Mouse (Mus musculus): Measurements from ENCODE around the gene AL732309.1. TPM values are rescaled to one million over a fixed set of nuclear protein-coding genes. Genes with fewer than 3 reads are reported as not detected.

Gene AL732309.1
- polyA plus RNA-seq, 1 experiment from 2014 or later, result 4.2 TPM

- no peaks in the 10 kb centered on the region; the same call in none of the 2 replicates for H3K4me1 ChIP-seq (ENCODE audit: control insufficient read depth, insufficient read depth, low read length)
- no peak overlapping the region for H3K27ac ChIP-seq (replicated peaks; ENCODE audit: low read depth, low read length)
- no peak overlapping the region for H3K9ac ChIP-seq (replicated peaks; ENCODE audit: low read length)
- ATAC-seq (replicated peaks; ENCODE audit: insufficient number of reproducible peaks, low FRiP score, low TSS enrichment, low read depth), result no peak
- peaks cover 4% of the 10 kb centered on the region for H3K36me3 ChIP-seq (replicated peaks; ENCODE audit: control insufficient read depth, insufficient read depth, low read depth, low read length)
- H3K27me3 ChIP-seq (ENCODE audit: control insufficient read depth, insufficient read depth, low read length), result peaks cover 18% of the 10 kb centered on the region
- H3K4me3 ChIP-seq (ENCODE audit: low read depth, low read length), result no peak overlapping the region
- H3K4me2 ChIP-seq (ENCODE audit: low read depth, low read length), result no peak overlapping the region
- no peaks in the 10 kb centered on the region for H3K9me3 ChIP-seq (replicated peaks; ENCODE audit: control insufficient read depth, low read length)
- 20% methylated on average over 2 of the region's 2 CpGs for WGBS
- no peak for DNase-seq (ENCODE audit: low spot score)
These were observed 49.5 kb downstream of the AL732309.1 start for GRCm38 (mm10) chr2:25197191-25197590.

- no peak for ATAC-seq (replicated peaks; ENCODE audit: insufficient number of reproducible peaks, low FRiP score, low TSS enrichment, low read depth)
- WGBS, result 12% methylated on average over 8 of the region's 8 CpGs
- 0 out of 2 replicates have a peak within 1 kb of the TSS, but pooled peaks have one; percentile 6 for H3K4me3 ChIP-seq (ENCODE audit: low read depth, low read length)
- H3K4me2 ChIP-seq (ENCODE audit: low read depth, low read length), result peak within 1 kb of the TSS; percentile 25
- peaks cover 18% of the 10 kb centered on the region for H3K27me3 ChIP-seq (ENCODE audit: control insufficient read depth, insufficient read depth, low read length)
- H3K27ac ChIP-seq (replicated peaks; ENCODE audit: low read depth, low read length), result no peak within 1 kb of the TSS
- peak; percentile 29 for DNase-seq (ENCODE audit: low spot score)
- peaks cover 4% of the 10 kb centered on the region for H3K36me3 ChIP-seq (replicated peaks; ENCODE audit: control insufficient read depth, insufficient read depth, low read depth, low read length)
- H3K4me1 ChIP-seq (ENCODE audit: control insufficient read depth, insufficient read depth, low read length), result no peaks in the 10 kb centered on the region; the same call in none of the 2 replicates
- no peaks in the 10 kb centered on the region for H3K9me3 ChIP-seq (replicated peaks; ENCODE audit: control insufficient read depth, low read length)
- H3K9ac ChIP-seq (replicated peaks; ENCODE audit: low read length), result no peak within 1 kb of the TSS; the same call in 1 of the 2 replicates
These were observed 50.3 kb downstream of the AL732309.1 start, which contains the start of gene Tor4a for GRCm38 (mm10) chr2:25196172-25196954. Tor4a (minus strand) TSS chr2:25196886.

- 0 out of 2 replicates have a peak overlapping the region, but pooled peaks have one; percentile 6 for H3K4me3 ChIP-seq (ENCODE audit: low read depth, low read length)
- DNase-seq (ENCODE audit: low spot score) (no peak), ATAC-seq (replicated peaks; ENCODE audit: insufficient number of reproducible peaks, low FRiP score, low TSS enrichment, low read depth) (no peak)
- H3K27me3 ChIP-seq (ENCODE audit: control insufficient read depth, insufficient read depth, low read length), result peaks cover 18% of the 10 kb centered on the region
- WGBS, result 18% methylated on average over 55 of the region's 55 CpGs
- no peak overlapping the region; the same call in 1 of the 2 replicates for H3K9ac ChIP-seq (replicated peaks; ENCODE audit: low read length)
- no peaks in the 10 kb centered on the region; the same call in none of the 2 replicates for H3K4me1 ChIP-seq (ENCODE audit: control insufficient read depth, insufficient read depth, low read length)
- no peaks in the 10 kb centered on the region for H3K9me3 ChIP-seq (replicated peaks; ENCODE audit: control insufficient read depth, low read length)
- peaks cover 4% of the 10 kb centered on the region; the same call in 1 of the 2 replicates for H3K36me3 ChIP-seq (replicated peaks; ENCODE audit: control insufficient read depth, insufficient read depth, low read depth, low read length)
- peak overlapping the region; percentile 25 for H3K4me2 ChIP-seq (ENCODE audit: low read depth, low read length)
- no peak overlapping the region for H3K27ac ChIP-seq (replicated peaks; ENCODE audit: low read depth, low read length)
These were observed 51.2 kb downstream of the AL732309.1 start for GRCm38 (mm10) chr2:25195211-25196156.

Other genes with a start within 250 kb of the AL732309.1 start
- 29.5 and 36.2 TPM in 2 replicates for gene Nsmf, start 192.5 kb downstream of the AL732309.1 start, polyA plus RNA-seq (2014; fragmentation: Nextera tagmentation; extraction: Ambion mirVana)
- not detected in 2 replicates for gene Entpd8, start 166.6 kb downstream of the AL732309.1 start, polyA plus RNA-seq (2014; fragmentation: Nextera tagmentation; extraction: Ambion mirVana)
- 0.13 TPM in 1 of 2 replicates, not detected in the other for gene Noxa1, start 151.7 kb downstream of the AL732309.1 start, polyA plus RNA-seq (2014; fragmentation: Nextera tagmentation; extraction: Ambion mirVana)
- 16.8 and 17.0 TPM in 2 replicates for gene Nrarp, start 66.1 kb downstream of the AL732309.1 start, polyA plus RNA-seq (2014; fragmentation: Nextera tagmentation; extraction: Ambion mirVana)
- 1.9 and 2.6 TPM in 2 replicates for gene Tor4a, start 50.0 kb downstream of the AL732309.1 start, polyA plus RNA-seq (2014; fragmentation: Nextera tagmentation; extraction: Ambion mirVana)
- gene Nelfb, start 35.4 kb downstream of the AL732309.1 start, polyA plus RNA-seq (2014; fragmentation: Nextera tagmentation; extraction: Ambion mirVana), result 90.5 and 92.2 TPM in 2 replicates
- gene Stpg3, start 32.2 kb downstream of the AL732309.1 start, polyA plus RNA-seq (2014; fragmentation: Nextera tagmentation; extraction: Ambion mirVana), result not detected in 2 replicates
- 1.4 TPM in 1 of 2 replicates, not detected in the other for gene Fam166a, start 28.1 kb downstream of the AL732309.1 start, polyA plus RNA-seq (2014; fragmentation: Nextera tagmentation; extraction: Ambion mirVana)
- gene Tubb4b, start 22.2 kb downstream of the AL732309.1 start, polyA plus RNA-seq (2014; fragmentation: Nextera tagmentation; extraction: Ambion mirVana), result 456 and 490 TPM in 2 replicates
- gene Slc34a3, start 12.5 kb downstream of the AL732309.1 start, polyA plus RNA-seq (2014; fragmentation: Nextera tagmentation; extraction: Ambion mirVana), result not detected in 2 replicates
- gene Rnf224, start 10.1 kb downstream of the AL732309.1 start, polyA plus RNA-seq (2014; fragmentation: Nextera tagmentation; extraction: Ambion mirVana), result not detected in 2 replicates
- 7.4 and 10.4 TPM in 2 replicates for gene Rnf208, start 4.6 kb downstream of the AL732309.1 start, polyA plus RNA-seq (2014; fragmentation: Nextera tagmentation; extraction: Ambion mirVana)
- 0.50 TPM in 1 of 2 replicates, not detected in the other for gene Cysrt1, start 4.4 kb downstream of the AL732309.1 start, polyA plus RNA-seq (2014; fragmentation: Nextera tagmentation; extraction: Ambion mirVana)
- 12.8 and 13.3 TPM in 2 replicates for gene Tmem203, start 8.6 kb upstream of the AL732309.1 start, polyA plus RNA-seq (2014; fragmentation: Nextera tagmentation; extraction: Ambion mirVana)
- 4.3 and 4.9 TPM in 2 replicates for gene Tprn, start 15.8 kb upstream of the AL732309.1 start, polyA plus RNA-seq (2014; fragmentation: Nextera tagmentation; extraction: Ambion mirVana)
- 253 and 254 TPM in 2 replicates for gene Ssna1, start 25.6 kb upstream of the AL732309.1 start, polyA plus RNA-seq (2014; fragmentation: Nextera tagmentation; extraction: Ambion mirVana)
- gene Anapc2, start 25.6 kb upstream of the AL732309.1 start, polyA plus RNA-seq (2014; fragmentation: Nextera tagmentation; extraction: Ambion mirVana), result 111 and 113 TPM in 2 replicates
- gene Tmem210, start 41.3 kb upstream of the AL732309.1 start, polyA plus RNA-seq (2014; fragmentation: Nextera tagmentation; extraction: Ambion mirVana), result not detected in 2 replicates
- gene Lrrc26, start 43.1 kb upstream of the AL732309.1 start, polyA plus RNA-seq (2014; fragmentation: Nextera tagmentation; extraction: Ambion mirVana), result not detected in 2 replicates
- 1.6 TPM in 2 replicates for gene Grin1, start 72.3 kb upstream of the AL732309.1 start, polyA plus RNA-seq (2014; fragmentation: Nextera tagmentation; extraction: Ambion mirVana)
- 87.2 and 92.7 TPM in 2 replicates for gene Man1b1, start 85.5 kb upstream of the AL732309.1 start, polyA plus RNA-seq (2014; fragmentation: Nextera tagmentation; extraction: Ambion mirVana)
- 18.2 and 19.1 TPM in 2 replicates for gene Dpp7, start 109.5 kb upstream of the AL732309.1 start, polyA plus RNA-seq (2014; fragmentation: Nextera tagmentation; extraction: Ambion mirVana)
- 5.2 and 8.9 TPM in 2 replicates for gene Uap1l1, start 118.8 kb upstream of the AL732309.1 start, polyA plus RNA-seq (2014; fragmentation: Nextera tagmentation; extraction: Ambion mirVana)
- 39.1 and 43.2 TPM in 2 replicates for gene Sapcd2, start 125.5 kb upstream of the AL732309.1 start, polyA plus RNA-seq (2014; fragmentation: Nextera tagmentation; extraction: Ambion mirVana)
- gene Entpd2, start 149.0 kb upstream of the AL732309.1 start, polyA plus RNA-seq (2014; fragmentation: Nextera tagmentation; extraction: Ambion mirVana), result 0.10 and 0.28 TPM in 2 replicates
- 26.8 and 38.0 TPM in 2 replicates for gene Npdc1, start 152.5 kb upstream of the AL732309.1 start, polyA plus RNA-seq (2014; fragmentation: Nextera tagmentation; extraction: Ambion mirVana)
- not detected in 2 replicates for gene Fut7, start 176.4 kb upstream of the AL732309.1 start, polyA plus RNA-seq (2014; fragmentation: Nextera tagmentation; extraction: Ambion mirVana)
- 2.2 TPM in 2 replicates for gene Abca2, start 181.8 kb upstream of the AL732309.1 start, polyA plus RNA-seq (2014; fragmentation: Nextera tagmentation; extraction: Ambion mirVana)
- 0.71 TPM in 1 of 2 replicates, not detected in the other for gene Clic3, start 210.0 kb upstream of the AL732309.1 start, polyA plus RNA-seq (2014; fragmentation: Nextera tagmentation; extraction: Ambion mirVana)
- gene Paxx, start 214.2 kb upstream of the AL732309.1 start, polyA plus RNA-seq (2014; fragmentation: Nextera tagmentation; extraction: Ambion mirVana), result 12.4 and 14.3 TPM in 2 replicates
- gene Ptgds, start 223.2 kb upstream of the AL732309.1 start, polyA plus RNA-seq (2014; fragmentation: Nextera tagmentation; extraction: Ambion mirVana), result 0.26 and 0.28 TPM in 2 replicates
- not detected in 2 replicates for gene Lcn12, start 247.0 kb upstream of the AL732309.1 start, polyA plus RNA-seq (2014; fragmentation: Nextera tagmentation; extraction: Ambion mirVana)